Mouse (Mus musculus): ENCODE measurements around the gene Rcn3.
A peak's percentile ranks its signal among the peaks of the same experiment; 100 is the strongest.

Rcn3 gene

DNA sequence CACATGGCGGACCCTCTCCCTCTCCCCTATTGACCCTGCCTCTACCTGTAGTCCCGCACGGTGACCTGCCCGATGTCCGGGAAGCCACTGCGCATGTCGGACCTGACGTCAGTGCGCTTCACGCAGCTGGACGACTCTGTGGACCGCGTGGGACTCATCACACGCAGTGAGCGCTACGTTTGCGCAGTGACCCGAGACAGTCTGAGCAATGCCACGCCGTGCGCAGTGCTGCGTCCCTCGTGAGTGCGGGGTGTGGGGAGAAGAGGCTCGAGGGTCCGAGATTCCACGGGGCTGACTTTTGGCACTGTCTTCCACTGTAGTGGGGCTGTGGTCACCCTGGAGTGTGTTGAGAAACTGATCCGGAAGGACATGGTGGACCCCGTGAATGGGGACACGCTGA, 15.5 kb downstream of the Rcn3 start:
- DNase-seq (ENCODE audit: extremely low read depth, insufficient read length, low spot score) = no peak

DNA sequence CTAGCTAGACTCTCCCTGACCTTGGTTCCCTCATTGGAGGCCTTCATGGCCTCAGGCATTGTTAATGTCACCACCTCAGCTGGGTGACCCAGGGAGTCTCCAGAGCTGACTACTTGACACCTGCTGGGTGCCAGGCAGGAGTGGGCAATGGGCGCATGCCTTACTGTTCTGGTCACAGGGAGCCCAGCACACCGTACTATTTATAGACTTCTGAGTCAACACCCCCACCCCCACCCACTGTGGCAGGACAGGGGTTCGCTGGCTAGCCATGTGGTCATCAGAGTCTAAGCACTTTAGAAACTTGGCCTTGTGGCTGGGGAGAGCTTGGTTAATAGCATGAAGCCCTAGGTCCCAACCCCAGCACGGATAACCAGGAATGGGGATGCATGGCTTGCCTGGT, 16.6 kb downstream of the Rcn3 start:
- DNase-seq (ENCODE audit: extremely low read depth, insufficient read length, low spot score) = peak; percentile 77

DNA sequence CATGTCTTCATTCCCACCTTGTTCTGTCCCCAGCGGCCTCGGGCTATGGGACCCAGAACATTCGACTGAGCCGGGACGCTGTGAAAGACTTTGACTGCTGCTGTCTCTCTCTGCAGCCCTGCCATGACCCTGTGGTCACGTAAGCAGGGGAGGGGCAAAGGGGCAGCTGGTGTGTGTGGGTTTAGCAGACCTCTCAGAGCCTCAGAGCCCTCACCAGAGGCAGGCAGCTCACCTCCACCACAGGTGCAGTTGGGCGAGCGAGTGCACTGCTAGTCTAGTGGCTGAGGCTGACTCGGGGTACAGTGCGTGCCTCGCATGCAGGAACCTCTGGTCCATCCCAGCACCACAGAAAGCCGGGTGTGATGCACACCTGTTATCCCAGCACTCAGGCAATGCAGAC, 18.1 kb downstream of the Rcn3 start:
- no peak for DNase-seq (ENCODE audit: extremely low read depth, insufficient read length, low spot score)

DNA sequence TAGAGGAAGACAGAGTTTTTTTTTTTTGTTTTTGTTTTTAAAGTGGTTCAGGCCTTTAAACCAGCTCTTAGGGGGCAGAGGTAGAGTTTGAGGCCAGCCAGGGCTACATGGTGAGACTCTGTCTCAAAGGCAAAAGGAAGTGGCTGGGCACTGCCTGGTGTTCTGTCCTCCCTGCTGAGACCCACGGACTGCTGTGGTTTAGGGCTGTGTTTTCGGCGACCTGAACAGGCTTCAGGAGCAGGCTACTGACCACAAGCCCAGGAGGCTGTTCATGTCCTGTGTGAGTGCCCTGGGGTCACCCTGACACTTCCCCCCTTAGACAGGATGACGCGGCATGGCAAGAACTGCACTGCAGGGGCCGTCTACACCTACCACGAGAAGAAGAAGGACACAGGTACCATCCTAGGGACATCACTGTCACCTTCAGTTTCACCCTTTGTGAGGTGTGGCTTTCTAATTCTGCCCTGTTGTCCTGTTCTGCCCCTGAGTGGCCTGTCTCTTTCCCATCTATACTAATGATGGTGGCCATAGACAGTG, 18.8 kb downstream of the Rcn3 start:
- no peak for DNase-seq (ENCODE audit: extremely low read depth, insufficient read length, low spot score)

DNA sequence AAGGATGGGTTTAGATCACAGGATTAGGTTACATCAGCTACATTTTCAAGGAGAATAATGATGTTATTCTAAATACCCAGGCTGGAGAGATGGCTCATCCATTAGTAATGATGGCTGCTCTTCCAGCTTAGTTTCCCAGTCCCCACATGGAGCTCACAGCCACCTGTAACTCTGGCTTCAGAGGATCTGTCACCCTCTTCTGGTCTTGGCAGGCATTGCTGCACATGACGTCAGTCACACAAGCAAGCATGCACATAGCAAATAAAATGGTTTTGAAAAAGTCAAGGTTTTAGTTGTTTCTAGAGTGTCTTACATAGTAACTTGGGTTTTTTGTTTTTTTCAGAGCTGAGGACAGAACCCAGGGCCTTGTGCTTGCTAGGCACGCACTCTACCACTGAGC, 19.8 kb downstream of the Rcn3 start:
- no peak for DNase-seq (ENCODE audit: extremely low read depth, insufficient read length, low spot score)

DNA sequence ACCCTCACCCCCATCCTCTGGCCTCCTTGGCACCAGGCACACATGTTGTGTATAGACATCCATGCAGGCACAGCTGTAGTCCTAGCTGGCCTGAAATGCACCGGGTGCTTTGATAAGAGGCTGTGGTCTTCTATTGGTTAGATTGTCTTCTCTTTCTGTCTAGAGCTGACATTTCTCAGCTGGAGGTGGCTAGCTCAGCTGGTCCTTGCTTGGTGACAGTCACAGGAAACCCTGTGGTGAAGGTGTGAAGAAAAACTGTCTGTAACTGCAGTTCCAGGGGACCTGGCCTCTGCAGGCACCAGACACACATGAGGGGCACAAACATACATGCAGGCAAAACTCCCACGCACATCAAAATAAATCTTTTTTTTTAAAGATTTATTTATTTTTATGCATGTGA, 22.4 kb downstream of the Rcn3 start:
- DNase-seq (ENCODE audit: extremely low read depth, insufficient read length, low spot score) = no peak

DNA sequence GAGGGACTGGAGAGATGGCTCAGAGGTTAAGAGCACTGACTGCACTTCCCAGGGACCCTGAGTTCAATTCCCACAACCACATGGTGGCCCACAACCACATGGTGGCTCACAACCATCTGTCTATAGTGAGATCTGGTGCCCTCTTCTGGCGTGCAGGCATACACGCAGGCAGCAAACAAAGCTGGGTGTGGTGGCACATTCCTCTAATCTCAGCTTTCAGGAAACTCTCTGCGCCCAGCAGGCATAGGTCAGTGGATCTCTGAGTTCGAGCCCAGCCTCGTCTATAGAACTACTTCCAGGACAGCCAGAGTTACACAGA, 24.1 kb downstream of the Rcn3 start:
- peak; percentile 68 for DNase-seq (ENCODE audit: extremely low read depth, insufficient read length, low spot score)

DNA sequence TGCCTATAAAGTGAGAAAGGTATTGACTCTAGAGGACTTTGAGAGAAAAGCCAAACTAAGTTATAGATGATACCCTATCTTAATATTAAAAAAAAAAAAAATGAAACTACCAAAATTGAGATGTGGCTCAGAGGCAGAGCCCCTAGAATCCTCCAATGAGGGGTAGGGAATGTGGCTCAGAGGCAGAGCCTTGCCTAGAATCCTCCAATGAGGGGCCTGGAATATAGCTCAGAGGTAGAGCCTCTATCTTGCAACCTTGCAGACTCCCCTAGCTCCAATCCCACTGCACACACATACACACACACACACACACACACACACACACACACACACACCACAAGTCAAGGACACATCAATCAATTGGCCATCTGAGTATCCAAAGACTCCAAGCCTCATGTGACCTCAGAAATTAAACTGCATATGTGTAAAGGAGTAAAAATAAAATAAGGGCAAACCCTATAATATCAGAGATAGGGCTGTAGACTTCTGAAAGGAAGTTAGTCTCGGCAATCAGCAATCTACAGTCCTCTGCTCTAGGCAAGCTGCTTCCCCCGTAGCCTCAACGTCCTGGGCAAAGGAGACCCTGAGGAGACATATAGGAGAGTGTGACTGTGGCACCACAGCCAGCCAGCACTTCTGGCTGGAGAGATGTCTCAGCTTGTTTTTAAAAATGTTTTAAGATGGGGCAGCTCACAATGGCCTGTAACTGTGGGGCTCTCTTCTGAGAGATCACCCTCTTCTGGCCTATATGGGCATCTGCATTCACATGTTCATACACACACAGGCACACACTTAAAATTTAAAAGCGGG, 24.6 kb downstream of the Rcn3 start:
- no peak for DNase-seq (ENCODE audit: extremely low read depth, insufficient read length, low spot score)

DNA sequence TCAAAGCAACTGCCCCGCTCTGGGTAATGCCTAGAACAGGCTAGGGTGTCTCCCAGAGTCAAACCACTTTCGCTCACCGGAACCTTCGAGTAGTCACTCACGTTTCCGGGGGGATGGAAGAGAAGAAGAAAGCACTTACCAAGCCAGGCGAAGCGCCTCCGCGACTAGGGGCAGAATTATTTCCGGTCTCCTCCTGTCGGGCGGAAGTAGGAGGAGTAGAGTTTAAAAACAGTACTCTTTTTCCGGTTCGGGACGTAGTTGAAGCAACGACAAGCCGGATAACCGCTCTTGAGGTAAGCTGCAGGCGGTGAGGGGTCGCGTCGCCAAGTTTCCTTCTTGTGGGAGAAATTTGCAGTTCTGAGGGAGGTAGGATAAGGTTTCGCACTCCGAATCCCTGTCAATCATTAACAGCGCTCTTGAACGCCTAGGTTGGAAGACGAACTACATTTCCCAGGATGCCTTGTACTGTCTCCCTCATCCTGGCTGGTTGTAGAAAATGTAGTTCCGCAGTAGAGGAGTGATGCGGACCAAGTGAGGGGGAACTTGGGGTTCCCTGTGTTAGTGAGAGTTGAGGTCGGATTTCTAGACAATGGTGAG, 29.7 kb downstream of the Rcn3 start, which contains the start of the genes Nosip and Prrg2:
Gene Nosip, plus strand, starts transcription at position 191 of the 597 bp plus-strand sequence.
Gene Prrg2, minus strand, starts transcription at position 439 of the 597 bp plus-strand sequence.
- DNase-seq (ENCODE audit: extremely low read depth, insufficient read length, low spot score) = peak; percentile 86

DNA sequence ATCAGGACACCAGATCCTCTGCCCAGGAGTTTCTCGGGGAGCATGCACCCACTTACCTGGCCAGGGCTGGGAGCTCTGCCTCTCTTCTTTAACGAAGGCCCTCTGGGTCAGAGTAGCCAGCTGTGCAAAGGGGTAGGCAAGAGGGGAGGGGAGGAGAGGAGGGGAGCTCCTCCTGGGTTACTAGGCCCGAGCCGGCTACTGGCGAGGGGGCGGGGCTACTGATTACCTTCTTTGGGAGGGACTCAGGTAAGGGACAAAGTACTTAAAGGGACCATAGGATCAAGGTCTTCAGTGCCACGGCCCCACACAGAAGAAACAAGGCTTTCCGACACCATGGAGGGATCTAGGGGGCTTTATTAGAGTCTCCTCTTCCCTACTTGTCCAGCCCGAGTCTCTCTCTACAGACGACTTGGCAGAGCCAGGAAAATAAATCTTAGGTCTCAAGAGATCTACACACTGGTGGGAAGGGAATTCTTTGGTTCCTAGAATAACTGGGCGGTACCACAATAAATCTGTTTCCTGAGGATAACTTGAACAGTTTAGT, 30.4 kb downstream of the Rcn3 start:
- DNase-seq (ENCODE audit: extremely low read depth, insufficient read length, low spot score) = no peak

DNA sequence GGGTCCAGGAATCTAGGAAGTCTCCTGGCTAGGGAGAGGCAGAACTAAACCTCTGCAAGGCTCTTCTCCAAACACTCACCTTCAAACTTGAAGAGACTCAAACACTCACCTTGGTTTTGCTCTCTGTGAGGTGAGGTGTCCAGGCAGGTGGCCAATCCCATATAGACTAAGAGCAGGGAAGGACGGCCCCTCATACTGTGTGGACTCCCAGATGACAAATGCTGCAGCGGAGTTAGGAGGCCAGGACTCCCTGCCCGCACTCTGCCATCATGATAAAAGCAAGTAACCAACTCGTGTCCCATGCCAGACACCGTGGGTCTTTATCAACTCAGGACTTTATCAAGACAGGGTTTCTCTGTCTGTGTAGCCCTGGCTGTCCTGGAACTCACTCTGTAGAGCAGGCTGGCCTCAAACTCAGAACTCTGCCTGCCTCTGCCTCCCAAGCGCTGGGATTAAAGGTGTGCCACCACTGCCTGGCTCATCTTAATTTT, 31.3 kb downstream of the Rcn3 start:
- no peak for DNase-seq (ENCODE audit: extremely low read depth, insufficient read length, low spot score)

DNA sequence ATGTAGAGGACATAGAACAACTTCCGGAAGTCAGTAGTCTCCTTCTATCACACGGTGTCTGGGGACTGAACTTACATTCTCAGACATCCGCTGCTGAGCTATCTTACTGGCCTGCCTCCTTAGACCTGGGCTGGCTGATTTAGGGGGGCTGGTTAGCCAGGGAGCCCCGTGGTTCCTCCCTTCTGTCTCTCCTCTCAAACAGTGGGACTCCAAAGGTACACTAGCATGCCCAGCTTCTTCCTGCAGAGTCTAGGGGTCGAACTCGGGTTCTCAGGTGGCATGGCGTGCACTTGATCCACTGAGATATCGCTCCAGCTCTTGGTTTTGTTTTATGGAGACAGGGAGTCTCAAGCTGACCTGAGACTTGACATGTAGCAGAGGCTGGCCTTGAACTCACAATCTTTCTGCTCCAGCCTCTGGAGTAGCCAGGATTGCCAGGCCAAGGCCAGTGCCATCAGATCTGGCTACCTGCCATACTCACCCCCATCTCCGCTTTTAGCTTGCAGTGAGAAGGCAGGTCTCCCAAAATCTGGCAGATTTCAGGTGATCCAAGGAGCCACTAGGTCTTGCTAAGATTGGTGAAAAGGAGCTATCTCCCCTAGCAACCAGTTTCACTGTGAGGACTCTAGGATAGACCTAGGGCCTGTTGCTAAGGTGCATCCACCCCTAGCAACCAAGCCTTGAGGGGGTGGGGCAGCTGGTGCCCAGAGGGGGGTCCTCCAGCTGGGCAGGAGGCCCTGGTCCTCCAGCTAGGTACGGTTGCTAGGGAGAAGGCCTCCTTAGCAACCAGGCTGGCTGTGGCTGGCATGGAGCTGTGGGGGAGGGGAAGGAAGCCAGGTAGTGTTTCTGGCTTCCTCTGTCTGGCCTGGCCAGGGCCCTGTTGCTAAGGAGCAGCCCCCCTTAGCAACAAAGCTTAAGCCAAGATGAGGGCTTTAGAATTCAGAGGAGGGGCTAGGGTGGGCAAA, 33.1 kb downstream of the Rcn3 start:
- DNase-seq (ENCODE audit: extremely low read depth, insufficient read length, low spot score) = no peak

DNA sequence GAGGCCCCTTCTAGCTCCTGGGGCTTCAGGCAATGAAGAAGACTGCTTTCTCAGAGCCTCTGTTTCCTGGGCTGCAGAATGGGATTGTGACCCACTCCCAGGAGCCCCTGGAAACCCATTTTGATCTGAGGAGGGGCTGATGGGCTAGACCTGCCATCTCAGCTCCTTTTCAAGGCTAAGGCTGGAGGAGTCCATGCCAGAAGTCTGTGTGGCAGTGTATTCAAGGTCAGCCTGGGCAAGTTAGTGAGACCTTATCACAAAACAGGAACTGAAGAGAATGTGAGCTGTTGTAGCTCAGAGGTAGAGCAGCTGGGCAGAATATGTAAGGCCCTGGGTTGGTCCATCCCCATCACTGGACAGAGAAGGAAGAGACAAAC, 35.1 kb downstream of the Rcn3 start:
- DNase-seq (ENCODE audit: extremely low read depth, insufficient read length, low spot score) = no peak

DNA sequence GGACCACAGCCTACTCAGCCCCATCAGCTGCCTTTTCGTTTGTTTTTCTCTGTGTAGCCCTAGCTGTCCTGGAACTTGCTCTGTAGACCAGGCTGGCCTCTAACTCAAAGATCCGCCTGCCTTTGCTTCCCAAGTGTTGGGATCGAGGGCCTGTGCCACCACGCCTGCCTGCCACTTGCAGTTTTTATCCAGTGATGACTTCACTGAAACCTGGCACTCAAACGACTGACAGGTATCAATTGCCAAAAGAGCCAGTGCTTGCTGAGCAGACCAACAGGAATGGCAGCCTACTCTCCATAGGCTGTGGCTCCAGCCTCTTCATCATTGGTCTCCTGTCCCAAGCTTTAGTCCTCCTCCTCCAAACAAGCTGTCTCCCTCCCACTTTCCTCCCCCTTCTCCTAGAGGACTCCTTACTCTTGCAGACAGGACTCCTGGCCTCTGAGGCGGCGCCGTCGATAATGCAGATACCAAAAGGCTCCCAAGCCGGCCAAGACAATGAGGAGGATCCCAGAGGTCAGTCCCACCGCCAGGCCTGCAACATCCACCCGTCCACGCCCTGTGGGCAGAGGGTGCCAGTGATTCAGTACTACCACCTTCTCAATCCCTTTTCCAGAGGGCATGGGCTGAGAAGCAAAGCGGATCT, 35.6 kb downstream of the Rcn3 start:
- no peak for DNase-seq (ENCODE audit: extremely low read depth, insufficient read length, low spot score)

DNA sequence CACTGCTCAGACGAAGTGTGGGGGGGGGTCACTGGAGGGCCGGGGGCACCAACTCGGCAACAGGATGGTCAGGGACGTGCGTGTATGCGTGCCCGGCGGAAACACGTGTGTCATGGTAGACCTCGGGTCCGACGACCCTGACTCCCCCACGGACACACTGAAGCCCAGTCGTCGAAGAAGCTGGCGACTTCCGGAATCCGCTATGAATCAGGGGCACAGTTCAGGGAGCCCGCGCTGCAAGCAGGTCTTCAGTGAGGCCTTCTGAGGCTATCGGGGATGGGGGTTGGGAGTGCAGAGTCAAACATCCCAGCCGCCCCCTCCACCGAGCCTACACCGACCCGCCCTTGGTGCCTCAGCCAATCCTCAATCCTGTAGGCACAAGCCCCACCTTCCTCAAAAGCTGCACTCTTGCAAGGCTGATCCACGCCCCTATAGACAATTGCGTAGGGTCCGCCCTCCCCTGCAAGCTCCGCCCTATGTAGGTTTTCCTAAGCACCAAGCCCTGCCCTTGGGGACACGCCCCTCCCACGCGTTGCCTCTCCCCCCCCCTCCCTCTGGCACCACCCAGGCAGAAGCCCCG, 38.0 kb downstream of the Rcn3 start:
- peak; percentile 97 for DNase-seq (ENCODE audit: extremely low read depth, insufficient read length, low spot score)

DNA sequence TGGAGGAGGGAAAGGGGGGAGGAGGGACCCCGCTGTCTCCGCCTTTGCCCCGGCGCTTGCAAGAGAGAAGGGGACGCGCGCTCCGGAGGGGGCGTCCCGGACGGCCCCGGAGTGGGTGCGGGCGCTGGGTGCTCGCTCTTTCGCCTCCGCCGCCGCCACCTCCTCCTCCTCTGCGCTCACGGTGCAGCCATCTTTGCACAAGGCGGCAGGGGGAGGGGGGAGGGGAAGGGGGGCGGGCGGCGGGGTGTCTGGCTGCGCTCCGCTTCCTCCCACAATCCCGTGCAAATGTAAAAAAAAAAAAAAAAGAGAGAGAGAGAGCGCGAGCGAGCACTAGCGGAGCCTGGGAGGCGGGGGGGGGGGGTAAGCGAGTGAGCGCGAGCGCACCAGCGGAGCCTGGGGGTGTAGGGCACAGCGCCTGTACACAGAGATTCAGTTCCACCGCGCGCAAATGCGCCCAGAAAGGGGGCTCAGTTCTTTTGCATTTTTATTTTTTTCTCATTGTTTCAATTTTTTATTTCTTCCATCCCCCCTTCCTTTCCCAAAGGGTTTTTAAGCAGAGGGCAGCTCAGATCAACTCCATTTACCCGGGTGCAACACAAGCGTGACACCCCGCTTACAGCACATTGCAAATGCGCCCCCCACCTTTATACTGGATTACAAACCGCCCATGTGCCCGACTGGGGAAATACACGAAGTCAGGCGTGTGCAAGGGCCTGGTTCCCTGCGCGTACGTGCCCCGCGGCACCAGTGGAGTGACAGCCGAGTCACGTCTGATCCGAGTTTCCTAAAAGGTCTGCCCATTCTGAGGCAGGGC, 38.7 kb downstream of the Rcn3 start:
- DNase-seq (ENCODE audit: extremely low read depth, insufficient read length, low spot score) = peak; percentile 81

DNA sequence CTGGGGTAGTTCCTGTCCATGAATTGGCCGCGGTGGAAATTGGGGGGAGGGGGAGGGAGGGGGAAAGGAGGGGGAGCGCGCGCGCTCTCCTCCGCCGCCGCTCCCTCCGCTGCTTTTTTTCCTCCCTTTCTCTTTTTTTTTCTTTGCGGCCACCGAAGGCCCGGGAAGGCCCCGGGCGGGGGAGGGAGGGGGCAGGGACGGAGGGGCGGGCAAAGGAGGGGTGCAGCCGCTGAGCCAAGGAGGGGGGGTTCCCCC, 39.2 kb downstream of the Rcn3 start, which contains the start of gene Prr12:
Gene Prr12, minus strand, starts transcription at position 20 of the 255 bp plus-strand sequence.
- no peak for DNase-seq (ENCODE audit: extremely low read depth, insufficient read length, low spot score)

DNA sequence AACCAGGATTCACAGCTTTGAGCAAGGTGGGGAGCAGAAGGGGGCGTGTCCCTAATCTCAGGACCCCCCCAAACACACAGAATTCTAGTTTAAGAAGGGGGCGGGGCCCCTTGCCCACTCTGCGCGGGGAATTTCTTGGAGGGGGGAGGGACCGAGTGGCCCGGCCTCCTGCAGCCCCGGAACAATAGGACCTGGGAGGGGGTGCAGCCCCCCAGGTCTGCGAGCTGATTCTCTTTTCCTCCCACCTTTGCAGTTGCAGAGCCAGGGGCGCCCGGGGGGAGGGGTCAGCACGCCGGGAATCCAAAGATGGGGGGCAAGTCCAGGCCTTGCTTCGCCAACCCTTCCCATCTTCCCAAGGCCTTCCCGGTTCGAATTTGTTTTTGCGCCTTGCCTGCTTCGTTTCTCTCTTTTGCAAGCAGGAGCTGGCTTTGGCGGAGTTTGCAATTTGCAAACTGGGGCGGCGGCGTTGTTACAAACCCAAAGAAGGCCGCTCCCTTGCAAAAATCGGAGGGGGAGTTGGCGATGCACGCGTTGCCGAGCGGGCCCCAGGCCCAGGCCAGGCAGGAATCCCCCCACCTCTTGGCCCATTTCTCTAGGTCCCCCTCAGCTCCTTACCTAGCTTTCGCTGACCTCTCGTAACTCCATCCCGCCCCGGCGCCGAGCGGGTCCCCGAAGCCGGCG, 39.7 kb downstream of the Rcn3 start:
- peak; percentile 67 for DNase-seq (ENCODE audit: extremely low read depth, insufficient read length, low spot score)

DNA sequence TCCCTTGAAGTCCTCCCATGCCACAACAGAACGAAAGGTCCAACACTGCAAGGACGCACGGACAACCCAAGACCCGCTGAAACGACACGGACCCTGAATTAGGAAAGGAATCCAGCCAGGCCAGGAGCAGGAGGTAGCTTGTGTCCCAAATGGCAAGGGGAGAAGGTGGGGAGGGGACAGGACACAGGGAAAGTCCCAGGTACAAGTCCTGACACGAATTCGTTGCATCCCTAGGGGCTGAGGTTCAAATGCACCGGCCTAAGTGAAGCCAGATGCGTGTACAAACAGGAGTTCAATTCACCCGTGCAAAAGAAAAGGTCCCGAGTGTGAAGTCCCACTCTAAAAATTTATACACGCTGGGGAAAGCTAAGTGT, 40.4 kb downstream of the Rcn3 start:
- no peak for DNase-seq (ENCODE audit: extremely low read depth, insufficient read length, low spot score)
